Mouse (Mus musculus) cerebellum, adult 11-12 months (tissue): ENCODE measurements at regions not wholly inside any gene's neighbourhood (a gene's known extent, or its start where the extent isn't known, plus 50 kb on each side); places are given as distances from the start of the nearest gene placed in this dataset.

Experiments
- DNase-seq: peaks from one replicate; pipeline ENCODE4 v3.0.0; 2022

GRCm38 (mm10) chr5:126974565-126974964 is 267.0 kb upstream of the Tmem132c start:
- no peak for DNase-seq

- no peak for DNase-seq
Observed at GRCm38 (mm10) chr5:126995577-126995976, 246.0 kb upstream of the Tmem132c start.

DNA sequence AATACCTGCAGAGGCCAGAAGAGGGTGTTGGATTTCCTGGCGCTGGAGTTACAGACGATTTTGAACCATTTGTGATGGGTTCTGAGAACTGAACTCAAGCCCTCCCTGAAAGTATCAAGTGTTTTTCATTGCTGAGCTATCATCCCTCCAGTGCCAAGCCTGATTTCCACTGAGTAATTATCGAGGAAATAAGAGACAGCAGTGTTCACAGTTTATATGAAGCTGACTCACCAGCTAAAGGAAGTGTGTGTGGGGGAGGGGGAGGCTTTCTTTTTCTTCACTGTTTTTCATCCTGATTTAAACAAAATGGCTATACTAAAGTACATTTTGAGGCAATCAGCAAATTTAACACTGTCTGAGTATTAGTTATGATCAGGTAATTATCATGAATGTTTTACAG is 227.4 kb upstream of the Tmem132c start:
- DNase-seq: no peak

DNA sequence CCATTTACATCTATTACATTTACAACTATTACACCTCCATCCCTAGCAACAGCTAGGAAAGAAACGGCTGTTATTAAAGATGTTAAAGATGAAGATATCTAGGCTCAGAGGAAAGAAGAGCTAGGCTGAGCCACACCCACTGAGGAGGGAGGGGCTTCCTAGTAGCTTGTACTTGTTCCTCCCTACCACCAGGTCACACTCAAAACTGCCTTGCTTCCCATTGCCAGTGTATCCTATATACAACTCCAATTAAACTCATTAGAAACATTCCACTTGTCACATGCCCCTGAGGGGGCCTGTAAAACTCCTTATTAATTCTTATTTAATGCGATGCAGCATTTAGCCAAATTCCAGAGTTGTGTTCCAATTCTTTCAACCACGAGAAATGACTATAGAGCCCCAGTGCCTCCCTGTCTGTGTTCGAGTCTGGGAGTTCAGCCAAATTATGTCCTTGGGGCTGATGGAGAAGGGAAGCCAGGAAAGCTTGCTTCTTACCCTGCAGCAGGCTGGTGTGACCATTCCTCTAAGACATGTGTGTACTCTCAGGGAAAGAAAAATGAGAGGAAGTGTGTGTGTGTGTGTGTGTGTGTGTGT is 225.0 kb upstream of the Tmem132c start:
- no peak for DNase-seq

GRCm38 (mm10) chr5:127017971-127018370 is 223.6 kb upstream of the Tmem132c start:
- no peak for DNase-seq

GRCm38 (mm10) chr5:127036472-127036871 is 205.1 kb upstream of the Tmem132c start:
- no peak for DNase-seq

GRCm38 (mm10) chr5:127057770-127058169 is 183.8 kb upstream of the Tmem132c start:
- no peak for DNase-seq

- DNase-seq: no peak
Observed at GRCm38 (mm10) chr5:127074327-127074726, 167.3 kb upstream of the Tmem132c start.
